Mouse (Mus musculus): ENCODE data around the gene Pou3f3.
A peak's percentile ranks its signal among the peaks of the same experiment; 100 is the strongest.

Gene Pou3f3

DNA sequence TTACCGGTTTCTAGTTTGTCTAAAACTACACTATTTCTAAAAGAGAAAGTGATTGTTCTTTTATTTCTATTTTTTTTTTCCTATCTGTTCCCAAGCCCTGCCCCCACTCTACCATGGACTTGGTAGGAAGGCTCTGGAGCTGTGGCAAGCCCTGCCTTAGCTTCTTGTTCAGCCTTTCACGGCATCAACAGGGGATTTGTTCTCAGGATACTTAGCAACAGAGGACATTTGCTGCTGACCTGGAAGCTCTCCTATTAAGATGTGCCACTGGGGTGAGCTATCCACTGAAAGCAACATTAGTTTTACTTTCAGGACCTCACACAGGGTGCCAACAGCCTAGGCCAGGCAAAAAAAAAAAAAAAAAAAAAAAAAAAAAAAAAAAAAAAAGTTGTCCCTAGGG, 15.4 kb downstream of the Pou3f3 start:
- DNase-seq: no peak

DNA sequence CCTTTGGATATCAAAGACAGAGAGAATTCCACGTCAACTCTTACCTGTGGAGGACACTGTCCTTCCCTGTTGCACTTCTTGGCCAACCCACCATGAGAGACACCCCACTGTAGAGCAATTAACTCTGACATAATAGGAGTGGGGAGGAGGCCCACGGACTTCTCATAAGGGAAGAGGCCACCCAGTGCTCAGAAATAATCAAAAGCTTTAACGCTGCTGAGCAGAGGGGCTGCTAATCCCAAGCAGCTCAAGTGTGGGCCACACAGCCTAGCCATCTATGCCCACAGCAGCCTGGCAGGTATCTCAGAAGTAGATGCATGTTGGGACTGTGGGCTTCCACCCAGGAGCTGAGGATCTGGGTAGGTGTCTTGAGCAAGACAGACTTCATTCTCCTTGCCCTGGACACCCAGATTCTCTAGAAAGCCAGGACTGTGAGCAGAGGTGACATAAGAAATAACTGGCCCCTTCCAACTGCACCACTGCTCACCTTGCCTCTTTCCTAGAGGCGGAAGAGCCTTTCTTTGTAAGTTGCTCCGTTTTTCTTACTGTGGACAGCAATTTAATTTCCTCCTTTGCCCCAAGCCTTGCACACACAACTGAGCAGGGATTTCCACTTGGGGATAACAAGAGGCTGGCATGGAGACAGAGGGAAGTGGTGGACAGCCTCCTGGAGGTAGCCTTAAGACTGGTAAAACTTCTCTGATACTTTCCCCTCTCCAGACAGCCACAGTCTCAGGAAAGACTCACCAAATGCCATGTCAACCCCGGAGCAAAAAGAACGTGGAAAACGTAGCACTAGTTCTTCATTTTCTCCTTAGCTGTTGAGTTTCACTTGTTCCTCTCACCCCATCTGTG, 16.1 kb downstream of the Pou3f3 start:
- no peak for DNase-seq

GRCm38 (mm10) chr1:42712311-42712690, 16.7 kb downstream of the Pou3f3 start:
- no peak for DNase-seq

- peak in 1 of 2 experiments; percentile 47 for DNase-seq
These were observed 17.8 kb downstream of the Pou3f3 start for GRCm38 (mm10) chr1:42713104-42713932.

DNA sequence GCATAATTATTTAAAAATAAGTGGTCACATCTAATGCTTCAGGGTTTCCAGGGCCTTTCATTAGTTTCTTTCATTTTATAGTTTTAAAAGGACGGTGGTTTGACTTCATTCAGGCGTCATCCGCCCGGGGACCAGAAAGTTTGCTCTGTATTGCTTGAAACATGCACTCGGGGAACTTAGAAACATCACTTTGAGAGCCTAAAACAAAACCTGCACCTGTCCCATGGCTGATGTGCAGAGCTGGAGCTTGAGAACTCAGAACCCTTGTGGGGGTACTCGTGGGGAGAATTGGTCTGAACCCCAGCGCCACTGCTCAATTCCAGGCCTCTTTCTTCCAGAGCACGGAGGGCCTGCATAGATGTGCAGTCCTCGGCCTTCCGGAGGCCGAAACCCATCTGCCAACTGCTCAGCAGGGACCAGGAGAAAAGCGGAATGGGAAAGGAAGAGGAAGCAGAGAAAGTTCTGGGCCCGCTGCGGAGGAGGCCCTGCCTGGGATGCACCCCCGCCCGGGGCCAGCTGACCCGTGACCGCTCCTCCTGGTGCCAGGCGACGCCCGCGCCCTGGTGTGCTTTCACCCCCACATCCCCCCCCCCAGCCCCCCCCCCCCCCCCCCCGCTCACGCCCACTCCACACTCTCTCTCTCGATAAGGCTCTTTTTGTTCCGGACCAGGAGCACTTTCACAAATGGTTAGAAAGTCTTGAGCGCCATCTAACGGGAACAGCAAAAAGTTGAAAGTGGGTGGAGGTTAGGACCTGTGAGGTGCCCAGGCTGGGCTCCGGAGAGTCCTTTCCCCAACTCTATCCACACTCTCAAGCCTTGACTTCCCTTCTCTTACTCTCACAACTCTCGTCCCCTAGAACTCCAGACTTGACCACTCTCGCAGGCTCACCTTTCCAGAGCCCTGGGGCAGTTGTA, 18.7 kb downstream of the Pou3f3 start:
- DNase-seq: peak; percentile 70 to 87

- DNase-seq: no peak
These were observed 23.0 kb downstream of the Pou3f3 start for GRCm38 (mm10) chr1:42718549-42718948.

GRCm38 (mm10) chr1:42721353-42721752, 25.8 kb downstream of the Pou3f3 start:
- no peak for DNase-seq

GRCm38 (mm10) chr1:42723769-42724300, 28.3 kb downstream of the Pou3f3 start:
- DNase-seq: no peak

- DNase-seq: no peak
These were observed 29.3 kb downstream of the Pou3f3 start for GRCm38 (mm10) chr1:42724881-42725280.

DNA sequence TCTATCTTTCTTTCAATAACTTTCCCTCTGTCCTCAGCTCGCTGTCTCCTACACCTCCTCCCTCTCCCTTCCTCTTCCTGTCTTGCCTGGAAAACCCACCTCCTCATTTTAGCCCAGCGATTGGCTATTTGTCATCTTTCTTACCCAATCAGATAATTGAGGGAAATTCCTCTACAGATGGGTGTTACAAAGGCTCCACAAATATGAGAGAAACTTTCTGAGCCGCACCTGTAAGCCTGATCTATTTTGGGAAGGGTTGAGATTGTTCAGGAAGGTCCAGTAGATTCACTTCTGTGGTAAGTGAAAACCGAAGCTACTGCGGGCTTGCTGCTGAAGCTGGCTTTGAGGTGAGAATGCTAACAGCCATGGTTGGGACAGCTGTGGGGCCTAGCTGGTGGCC, 31.6 kb downstream of the Pou3f3 start:
- DNase-seq: no peak

- DNase-seq: no peak
These were observed 32.1 kb downstream of the Pou3f3 start for GRCm38 (mm10) chr1:42727676-42728075.

DNA sequence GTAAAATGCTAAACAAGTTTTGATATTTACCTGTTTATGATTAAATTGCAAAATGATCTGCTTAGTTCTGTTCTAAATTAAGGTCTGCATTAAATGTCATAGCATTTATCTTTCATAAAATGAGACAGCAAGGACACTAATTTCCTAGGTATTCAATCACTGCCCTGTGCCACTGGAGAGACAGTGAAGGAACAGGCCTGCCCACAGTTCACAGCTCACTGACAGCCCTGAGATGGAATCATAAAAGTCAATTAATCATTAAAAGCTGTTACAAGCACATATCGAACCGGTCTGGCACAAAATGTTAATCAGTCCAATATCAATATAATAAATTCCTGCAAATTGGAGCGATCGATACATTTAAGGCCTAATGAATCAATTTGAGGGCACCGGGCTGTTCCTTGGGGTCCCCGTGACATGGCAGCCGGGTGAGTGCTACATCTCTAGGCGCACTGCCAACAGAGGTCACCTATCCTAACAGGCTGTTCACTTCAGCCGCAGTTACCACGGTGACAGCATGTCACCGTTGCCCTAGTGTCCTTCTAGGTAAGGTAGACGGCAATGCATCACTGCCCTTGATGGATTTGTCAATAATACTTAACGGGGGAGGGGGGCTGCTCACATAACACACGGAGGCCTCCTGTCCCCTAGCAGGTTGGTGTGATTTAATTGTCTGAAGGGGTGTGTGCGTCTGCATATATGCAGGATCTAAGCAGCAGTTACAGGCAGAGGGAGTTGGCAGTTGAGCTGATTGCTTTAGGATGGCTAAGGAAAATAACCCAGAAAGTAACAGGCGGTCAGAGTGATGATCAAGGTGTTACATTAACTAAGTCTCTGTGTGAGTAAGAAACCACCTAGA, 46.0 kb downstream of the Pou3f3 start:
- DNase-seq: peak; percentile 72 to 74

DNA sequence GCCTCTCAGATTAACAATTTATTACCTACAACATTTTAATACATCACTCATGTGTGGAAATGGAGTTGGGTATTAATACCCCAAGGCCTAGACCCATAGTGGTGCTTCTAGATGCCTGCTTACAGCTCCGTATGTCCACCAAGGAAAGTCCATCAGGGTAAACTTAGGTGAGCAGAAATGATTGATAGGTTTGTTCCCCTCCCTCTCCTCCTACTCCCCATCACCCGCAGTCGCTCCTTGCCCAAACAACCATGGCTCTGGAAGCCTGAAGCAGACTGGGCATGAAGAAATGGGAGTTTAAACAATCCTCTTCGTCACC, 46.6 kb downstream of the Pou3f3 start:
- peak; percentile 37 to 82 for DNase-seq

GRCm38 (mm10) chr1:42745047-42745446, 49.5 kb downstream of the Pou3f3 start:
- peak in 1 of 2 experiments; percentile 18 for DNase-seq

DNA sequence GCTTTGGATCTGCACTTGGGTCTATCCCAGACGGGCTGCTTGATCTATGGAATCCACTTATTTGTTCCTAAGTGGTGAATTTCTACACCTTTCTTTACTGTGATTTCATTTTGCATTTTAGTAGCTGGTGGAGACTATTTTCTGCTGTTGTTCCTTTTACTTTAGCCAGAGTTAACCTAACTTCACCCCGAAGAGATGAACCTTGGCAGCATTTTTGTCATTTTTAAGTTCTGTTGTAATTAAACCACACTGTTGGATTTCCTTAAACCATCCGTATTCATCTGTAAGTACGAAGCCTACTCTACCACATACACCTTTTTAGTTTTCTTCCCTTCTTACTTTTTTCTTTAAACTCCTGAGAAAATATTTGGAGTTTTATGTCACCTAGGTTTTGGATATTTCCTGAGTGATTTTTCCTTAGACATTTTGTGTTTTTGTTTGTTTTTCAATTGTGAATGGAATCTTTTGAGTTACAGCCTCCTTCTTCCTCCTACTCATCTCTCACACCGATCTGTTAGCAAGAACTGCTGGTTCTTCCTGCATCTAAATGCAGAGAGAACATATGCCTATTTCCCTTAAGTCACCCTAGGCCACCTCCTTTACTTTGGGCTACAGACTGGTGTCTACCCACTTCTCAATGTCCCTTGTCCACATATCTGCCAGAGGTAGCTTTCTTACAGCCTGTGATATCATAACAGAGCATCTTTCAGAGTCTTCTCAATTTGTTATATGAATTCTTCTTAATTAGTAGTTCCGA, 54.1 kb downstream of the Pou3f3 start:
- peak in 1 of 2 experiments; percentile 55 for DNase-seq

Measured in kidney, adult 8-10 months (tissue).